Mouse (Mus musculus) heart, postnatal 0 days (tissue): ENCODE measurements around the gene Pfkfb2.

Source experiments
- CTCF ChIP-seq: IDR thresholded peaks from 2 replicates; pipeline ENCODE4 v1.5.1; 2016; ENCODE audit warnings: antibody characterized with exemption, control low read depth, low read depth
- EP300 ChIP-seq: IDR thresholded peaks from 2 replicates; pipeline ENCODE4 v1.6.1; 2016; ENCODE audit warnings: antibody characterized with exemption, low read depth

- TF ChIP-seq CTCF (no peak), EP300 (no peak)
Observed at GRCm38 (mm10) chr1:130729153-130729552, at the start of gene Pfkfb2.
